Mouse (Mus musculus): ENCODE measurements around the gene Scfd2.

The Scfd2 gene

DNA sequence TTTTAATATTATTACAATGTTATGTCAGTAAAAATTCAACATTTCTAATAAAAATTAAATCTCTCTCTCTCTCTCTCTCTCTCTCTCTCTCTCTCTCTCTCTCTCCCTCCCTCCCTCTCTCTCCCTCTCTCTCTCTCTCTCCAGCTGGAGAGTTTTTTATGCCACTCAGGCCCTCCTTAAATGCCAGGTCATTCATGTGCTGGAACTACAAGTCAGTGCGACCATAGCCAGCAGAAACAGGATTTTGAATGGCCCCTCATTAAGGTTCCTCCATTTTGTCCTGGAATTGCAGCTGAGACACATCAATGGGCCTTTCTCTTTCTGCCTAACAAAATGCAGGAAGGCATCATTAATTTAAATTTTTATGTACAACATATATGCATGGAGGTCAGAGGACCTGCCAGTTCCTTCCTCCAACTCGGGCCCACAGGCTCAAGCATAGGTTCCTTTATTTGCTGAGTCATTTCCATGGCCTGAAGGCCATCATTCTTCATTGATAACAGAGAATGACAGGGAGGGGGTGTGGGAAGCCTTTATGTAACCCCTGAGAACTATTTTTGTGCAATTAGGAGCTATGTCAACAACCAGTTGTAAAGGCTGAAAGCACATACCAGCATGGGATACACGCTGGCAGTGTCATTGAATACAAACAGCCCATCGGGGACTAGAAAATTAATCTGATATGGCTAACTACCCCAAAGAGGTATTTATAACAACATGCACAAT is 165.4 kb downstream of the Scfd2 start:
- DNase-seq (ENCODE audit: low read depth, low spot score) = no peak

DNA sequence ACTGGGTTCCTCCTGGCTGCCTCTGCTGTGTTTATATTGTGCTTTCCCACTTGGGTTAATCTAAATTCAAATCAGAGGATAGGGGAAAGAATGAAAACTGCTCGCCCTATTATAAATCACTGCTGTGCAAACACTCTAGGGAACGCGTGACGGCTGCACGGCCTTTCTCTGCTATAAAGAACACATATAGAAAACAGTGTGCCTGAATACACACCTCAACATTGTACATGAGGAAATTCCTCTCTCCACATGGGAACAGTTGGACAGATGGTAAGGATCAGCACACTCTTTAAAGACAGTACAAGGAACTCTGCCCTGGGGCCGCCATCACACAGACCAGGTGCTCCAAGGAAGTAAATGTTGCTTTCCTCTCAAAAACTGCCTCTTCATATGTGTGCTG is 166.2 kb downstream of the Scfd2 start:
- no peak for DNase-seq (ENCODE audit: low read depth, low spot score)

DNA sequence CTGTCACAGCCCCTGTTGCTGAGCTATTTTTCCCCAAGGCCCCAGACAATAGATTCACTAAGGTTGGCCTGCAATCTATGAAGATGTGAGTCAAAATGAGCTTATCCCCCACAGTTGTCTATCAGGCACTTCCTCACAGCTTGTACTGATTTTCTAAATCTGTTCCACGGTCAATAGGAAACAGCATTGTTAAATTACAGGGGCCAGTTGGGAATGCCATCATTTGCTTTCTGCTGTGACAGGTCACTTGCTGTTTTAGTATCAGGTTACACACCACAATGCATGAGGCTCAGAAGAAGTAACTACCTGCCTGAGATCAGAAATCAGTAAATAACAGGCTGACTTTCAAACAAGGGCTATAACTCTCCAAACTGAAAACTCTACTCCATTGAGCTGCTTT is 168.3 kb downstream of the Scfd2 start:
- no peak for DNase-seq (ENCODE audit: low read depth, low spot score)

DNA sequence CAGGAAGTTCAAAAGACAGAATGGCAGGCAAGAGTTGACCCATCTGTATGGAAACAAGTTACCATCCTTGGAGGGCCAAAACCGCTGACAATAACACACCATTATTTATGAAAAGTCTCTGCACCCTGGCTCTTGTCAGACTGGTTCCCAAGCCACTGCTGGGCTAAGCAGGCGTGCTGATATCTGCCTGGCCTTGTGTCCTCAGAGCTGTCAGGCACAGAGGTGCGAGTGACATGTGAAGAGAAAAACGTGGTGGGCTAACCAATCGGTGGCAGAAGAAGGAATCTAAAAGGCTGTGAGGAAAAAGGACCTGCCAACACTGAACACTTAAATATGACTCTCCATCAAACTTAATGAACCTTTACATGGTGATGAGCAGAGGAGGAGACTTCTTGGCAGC is 170.0 kb downstream of the Scfd2 start:
- DNase-seq (ENCODE audit: low read depth, low spot score) = no peak

DNA sequence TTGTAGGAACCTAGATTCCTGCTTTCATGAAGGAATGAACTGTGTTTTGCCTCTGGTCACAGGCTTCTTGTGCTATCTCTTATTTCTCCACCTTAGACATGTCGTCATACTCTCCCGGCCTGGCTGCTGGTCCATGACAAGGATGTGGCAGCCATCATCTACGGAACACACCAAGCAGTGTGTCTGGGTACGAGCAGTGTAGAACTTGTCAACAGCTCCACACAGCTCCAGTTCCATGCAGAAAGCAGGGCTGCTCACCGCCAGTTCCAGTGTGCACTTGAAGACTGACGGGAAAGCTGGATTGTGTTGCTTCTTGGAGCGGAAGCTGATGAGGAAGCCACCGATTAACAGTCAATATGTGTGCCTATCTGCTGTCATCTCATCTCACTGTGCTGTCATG is 173.5 kb downstream of the Scfd2 start:
- DNase-seq (ENCODE audit: low read depth, low spot score) = no peak

DNA sequence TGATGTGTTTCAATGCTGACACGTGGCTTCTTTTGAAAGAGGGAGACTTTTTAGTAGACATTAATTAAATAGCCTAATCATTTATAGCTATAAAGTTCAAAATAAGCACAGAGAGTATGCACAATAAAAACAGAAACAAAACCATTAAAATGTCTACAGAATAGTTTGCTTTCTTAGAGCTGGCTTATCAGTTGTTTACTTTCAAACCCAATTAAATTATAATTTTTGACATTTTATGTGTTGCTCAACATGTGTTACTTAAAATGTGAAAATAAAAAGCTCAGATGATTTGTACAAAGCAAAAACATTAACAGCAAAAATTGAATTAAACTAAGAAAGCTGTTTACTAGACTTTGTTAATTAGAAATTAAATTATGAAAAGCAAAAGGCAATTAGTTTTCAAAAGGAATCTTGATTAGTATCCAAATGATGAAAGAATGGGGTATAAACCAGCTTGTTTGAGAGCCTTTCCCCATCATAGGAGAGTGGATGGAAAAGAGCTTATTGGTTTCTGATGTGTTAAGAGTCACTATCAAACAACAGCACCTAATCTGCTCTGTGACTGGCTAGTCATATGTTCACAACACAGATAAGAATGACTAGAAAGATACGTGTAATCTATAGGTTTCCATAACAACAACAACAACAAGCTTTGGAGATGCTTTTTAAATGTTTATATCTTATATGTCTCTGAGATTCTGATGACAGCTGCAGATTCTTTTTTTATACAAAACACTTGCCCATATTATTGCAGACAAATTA is 176.0 kb downstream of the Scfd2 start:
- no peak for DNase-seq (ENCODE audit: low read depth, low spot score)

DNA sequence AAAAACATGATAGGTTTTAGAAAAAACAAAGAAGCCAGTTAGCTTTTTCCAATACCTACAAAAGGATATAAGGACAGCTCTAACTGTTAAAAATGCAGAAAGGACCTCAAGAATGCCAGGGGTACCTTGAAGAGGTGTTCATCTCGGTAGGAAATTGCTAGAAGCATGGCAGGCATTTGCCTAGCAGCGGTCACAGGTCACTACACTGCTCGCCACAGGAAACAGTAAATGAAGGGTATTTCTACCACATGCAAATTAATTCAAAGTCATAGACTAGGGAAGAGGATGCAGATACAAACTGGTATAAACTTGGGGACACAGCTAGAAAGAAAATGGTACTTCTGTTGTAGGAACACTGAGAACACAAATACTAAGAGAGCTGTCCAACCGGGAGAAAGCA is 180.7 kb downstream of the Scfd2 start:
- DNase-seq (ENCODE audit: low read depth, low spot score) = no peak

DNA sequence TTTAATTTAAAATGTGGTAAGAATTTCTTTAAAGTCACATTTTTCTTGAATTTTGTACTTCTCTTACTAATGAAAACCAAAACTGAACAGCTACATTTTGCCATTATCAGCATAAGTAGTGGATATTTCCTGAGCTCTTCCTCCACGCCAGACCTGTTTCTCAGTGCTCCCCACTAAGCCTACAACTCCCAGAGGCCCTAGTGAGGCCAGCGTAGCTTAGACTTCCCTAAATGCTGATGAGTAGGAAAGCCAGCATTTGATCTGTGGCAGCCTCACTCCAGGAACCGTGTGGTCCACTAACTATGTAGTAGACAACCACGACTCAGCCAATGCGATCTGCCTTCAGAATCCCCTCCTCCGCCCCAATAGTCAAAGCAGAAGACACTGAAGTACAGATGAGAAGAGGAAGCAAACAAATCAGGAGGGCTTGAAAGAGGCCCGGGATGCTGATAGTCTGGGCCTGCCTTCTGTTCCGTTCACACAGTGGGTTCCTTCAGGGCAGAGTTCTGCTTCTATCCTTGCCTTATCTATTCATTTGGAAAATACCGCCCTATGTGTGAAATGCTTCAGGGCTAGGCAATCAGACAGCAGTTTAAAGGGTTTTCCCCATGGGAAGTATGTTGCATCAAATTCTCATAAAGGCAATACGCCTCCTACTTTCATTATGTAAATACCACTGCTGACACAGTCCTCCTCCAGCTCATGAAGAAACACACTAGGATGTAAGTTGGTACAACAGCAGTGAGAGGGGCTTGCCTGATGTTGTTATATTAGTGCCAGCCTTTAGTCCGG is 183.3 kb downstream of the Scfd2 start:
- DNase-seq (ENCODE audit: low read depth, low spot score) = no peak

DNA sequence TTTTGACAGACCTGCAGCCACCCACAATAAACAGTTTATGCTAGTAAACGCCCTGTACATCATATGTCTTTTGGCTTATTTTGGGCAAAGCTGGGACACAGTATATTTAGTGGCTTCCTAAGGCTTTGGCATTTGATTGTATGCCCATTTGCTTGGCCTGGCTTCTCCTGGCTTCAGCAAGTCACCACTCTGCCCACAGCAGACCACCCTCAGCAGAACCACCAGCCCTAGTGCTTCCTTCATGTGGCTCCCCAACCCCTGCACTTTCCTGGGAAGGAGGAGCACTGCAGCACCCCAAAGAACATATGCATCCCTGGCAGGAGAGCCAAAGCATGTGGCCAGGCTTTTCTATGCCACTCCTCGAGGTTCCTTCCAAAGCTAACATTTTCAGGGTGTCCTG is 188.5 kb downstream of the Scfd2 start:
- DNase-seq (ENCODE audit: low read depth, low spot score) = no peak

DNA sequence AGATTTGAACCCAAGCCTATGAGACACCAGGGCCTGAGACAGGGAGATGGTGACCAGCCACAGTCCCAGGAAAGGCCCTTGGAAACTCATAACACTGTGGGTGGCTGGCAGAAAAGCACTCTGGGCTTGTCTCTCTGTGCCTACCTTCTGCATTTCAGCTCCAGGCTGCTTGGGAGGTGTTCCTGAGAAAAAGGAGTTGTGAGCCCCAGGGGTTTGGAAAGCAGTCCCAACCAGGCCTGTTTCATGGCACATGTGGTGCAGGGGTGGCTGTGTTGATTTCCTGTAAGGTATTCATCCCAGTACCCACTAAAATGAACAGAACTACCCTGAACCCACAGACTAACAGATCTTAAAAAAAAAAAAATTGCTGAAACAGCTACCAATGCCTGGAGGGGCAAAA is 189.0 kb downstream of the Scfd2 start:
- DNase-seq (ENCODE audit: low read depth, low spot score) = no peak

DNA sequence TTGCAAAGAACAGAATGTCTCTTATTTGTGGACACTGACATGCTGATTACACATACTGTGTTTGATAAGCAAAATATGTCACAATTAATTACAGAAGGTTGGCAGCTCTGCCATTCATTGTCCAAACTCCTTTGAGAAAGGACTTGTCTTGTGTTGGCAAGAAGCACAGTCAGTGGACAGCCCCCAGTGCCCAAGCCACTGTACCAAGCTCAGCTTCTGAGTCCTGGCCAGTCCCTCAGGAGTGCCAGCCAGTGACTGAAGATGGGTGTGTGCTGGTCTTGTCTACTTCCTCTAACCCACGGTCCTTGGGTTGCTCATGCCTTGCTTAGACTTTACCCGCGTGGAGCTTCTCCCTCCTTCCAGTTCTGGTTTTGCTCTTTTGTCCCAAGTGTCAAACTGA is 194.1 kb downstream of the Scfd2 start:
- no peak for DNase-seq (ENCODE audit: low read depth, low spot score)

DNA sequence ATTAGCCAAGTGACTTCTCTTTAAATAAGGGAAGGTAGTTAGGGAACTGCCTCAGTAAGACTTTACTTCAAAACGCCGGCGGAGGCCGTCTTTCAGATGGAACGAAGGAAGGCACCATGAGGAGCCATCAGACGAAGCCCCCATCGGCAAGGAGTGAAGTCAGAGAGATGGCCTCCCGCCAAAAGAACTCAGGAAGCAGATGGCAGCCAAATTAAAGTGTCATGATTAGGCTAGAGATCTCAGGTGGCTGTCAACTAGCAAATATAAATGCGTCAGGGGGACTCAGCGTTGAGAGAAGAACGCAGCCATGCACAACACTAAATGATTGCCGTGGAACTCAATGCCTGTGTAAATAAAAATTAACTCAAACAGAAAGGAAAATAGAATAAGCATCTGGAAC is 194.8 kb downstream of the Scfd2 start:
- DNase-seq (ENCODE audit: low read depth, low spot score) = no peak

DNA sequence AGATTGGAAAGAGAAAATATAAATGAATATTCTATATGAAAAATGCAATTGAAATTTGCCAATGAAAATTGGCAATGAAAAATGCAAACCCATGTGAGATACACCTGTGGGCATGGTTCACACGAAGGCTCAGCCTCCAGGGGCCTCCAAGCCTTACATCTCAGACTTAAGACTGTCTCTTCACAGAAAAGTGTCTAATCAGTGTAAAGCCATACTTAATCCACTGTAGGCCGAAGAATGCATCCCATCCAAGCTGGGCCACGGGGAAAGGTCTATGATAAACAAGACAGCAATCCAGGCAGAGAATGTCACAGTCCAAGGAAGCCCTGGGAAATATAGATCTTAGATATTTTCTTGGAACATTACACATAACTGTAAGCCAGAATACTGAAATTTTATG is 198.3 kb downstream of the Scfd2 start:
- DNase-seq (ENCODE audit: low read depth, low spot score) = no peak

DNA sequence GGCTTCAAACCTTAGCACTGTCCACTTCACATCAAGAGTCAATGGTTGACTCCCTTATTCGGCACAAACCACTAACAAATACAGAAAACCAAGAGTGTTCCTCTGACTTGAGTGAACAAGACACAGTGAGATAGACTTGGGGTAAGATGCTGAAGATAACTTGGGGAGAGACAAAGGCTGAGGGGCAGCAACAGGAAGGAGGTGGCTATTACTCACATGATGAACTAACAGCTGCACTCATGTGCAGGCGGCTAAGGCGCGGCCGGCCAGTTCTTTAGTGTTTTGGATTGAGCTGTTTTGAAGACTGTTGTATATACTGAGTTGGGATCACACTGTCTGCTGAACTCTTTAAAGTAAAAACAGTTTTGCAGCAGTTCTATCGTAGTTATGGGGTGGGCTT is 205.3 kb downstream of the Scfd2 start:
- no peak for DNase-seq (ENCODE audit: low read depth, low spot score)

DNA sequence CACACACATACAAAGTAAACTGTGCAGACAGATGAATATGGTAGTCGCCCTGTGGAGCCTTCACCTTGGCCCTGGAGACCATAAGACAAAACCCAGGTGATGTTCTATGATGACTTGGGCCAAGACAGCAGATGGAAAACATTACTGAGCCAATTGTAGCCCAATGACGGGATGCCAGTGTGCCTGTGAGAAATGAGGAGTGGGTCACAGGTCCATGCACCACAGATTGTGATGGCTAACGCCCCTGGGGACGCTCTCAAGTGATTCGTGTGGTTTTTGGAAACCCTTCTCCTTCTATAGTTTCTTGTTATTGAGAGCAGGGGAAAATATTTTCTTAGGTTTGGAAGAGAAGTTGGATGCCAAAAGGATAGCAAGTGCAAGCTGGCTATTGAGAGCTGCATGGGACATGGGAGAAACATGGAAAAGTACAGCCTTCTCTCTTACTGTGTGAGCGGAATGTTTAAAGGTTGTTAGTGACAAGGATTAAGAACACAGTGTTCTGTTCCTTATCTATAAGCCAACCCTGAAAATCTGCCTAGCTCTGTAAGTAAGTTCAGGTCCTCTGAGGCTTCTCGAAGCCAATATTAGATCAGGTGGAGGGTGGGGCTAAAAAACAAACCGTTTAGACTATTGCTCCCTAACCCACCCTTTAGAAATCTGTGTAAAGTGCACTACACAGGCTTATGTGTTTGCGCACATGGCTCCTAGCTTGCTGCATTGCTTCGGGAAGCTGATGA is 210.4 kb downstream of the Scfd2 start:
- DNase-seq (ENCODE audit: low read depth, low spot score) = no peak

DNA sequence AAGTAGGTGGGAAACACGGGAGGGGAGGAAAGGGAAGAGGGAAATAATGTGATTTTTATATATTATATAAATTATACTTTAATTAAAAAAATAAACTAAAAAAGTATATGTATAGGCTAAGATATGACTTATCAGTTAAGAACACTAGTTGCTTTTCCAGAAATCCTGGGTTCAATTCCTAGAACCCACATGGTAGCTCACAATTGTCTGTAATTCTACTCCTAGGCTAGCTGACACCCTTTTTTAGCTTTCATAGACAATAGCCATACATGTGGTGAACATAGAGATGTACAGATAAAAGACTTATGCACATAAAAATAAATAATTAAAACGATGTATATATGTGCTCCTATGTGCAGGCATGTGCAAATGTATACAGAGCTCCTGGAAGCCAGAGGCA is 212.0 kb downstream of the Scfd2 start:
- DNase-seq (ENCODE audit: low read depth, low spot score) = peak; percentile 28

DNA sequence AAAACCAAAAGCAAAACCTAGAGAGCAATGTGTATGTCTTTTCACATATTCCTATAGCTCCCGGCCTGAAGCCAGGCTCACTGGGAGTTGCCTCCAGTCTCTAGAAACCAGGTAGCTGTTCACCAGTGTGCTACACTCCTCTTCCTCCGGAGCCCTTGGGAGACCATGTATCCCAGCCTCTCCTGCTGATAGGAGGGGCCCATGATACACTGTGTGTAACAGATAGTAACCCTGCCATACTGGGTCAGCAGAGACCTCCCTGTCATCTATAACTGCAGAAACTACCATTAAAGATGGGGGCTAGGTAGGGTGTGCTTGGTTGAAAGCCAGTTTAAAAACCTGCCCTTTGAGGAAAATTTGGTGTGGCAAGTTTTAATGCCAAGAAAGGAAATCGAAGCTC is 214.4 kb downstream of the Scfd2 start:
- no peak for DNase-seq (ENCODE audit: low read depth, low spot score)

DNA sequence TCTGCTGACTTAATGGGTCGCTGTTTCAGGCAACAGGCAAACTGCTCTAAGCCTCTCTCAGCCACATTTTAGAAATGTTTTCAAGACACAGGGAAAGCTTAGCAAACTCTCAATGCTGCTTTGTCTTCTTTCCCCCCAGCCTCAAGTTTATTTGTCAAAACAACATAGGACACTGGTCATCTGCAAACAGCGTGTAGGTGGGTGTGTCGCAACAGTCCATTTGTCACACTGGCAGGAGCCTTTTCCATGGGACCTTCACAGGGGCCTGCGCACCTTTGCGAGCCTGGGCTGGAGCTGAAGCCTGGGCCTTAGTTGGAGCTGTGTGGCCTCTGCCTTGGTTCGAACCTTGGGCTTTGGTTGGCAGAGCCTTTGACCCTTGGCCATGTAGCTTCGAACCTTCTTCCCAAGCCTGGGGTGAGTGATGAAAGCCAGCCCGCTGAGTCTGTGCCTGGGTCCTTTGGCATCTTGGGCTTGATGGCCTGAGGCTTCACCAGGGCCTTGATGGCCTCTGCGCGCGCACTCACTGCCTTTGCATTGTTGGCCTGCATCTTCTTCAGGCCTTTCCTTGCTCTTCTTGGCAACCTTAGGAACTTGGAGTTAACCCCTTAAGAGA is 215.1 kb downstream of the Scfd2 start:
- no peak for DNase-seq (ENCODE audit: low read depth, low spot score)

DNA sequence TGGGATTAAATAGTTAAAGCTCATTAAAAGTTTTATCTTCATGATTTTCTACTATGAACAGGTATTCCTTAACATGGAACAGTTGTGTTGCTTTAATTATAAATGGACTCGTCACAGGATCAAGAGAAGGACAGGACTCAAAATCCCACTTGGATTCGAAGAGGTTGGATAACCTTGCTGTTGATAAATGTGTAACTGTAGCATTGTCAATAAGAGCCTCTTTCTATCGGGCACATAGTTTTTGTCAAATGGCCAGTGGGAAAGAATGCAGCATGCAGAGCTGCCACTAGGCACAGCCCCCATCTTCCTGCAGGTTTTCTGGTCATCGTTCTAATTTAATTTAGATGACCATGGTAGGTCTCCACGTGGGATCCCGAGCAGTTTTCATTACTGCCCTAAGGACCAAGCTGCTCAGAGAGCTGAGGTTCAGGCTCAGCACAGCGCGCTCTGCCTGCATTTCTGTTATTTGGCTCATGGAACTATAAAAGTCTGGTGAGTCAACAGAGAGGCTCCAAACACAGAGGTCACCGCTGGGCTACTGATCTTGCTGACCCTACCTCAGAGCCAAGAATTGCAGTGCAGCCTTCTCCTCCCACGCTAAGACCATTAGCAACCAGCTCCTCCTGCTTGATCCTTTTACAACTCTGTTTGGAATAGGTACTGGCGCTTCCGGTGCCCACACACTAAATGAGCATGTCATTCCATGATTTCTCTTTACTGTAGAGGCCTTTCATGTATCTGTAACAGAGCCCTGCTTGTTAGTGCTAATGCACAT is 215.9 kb downstream of the Scfd2 start:
- no peak for DNase-seq (ENCODE audit: low read depth, low spot score)

DNA sequence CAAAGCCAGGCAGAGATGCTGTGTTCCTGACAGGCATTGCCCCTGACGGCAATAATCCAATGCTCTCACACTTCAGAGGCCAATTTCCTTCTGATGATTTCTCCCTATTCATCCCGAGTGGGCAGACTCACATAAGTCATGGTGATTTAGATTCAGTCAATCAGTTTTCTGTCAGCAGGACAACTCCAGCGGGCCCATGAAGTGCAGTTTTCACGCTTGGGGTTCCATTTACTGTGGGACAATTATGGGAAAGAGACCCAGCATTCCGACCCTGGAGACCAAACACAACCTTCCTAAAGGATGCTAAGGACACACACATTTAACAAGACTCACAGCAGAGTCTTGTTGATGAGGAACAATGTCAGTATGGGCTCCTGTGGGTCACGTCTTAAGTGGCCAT is 217.1 kb downstream of the Scfd2 start:
- no peak for DNase-seq (ENCODE audit: low read depth, low spot score)

DNA sequence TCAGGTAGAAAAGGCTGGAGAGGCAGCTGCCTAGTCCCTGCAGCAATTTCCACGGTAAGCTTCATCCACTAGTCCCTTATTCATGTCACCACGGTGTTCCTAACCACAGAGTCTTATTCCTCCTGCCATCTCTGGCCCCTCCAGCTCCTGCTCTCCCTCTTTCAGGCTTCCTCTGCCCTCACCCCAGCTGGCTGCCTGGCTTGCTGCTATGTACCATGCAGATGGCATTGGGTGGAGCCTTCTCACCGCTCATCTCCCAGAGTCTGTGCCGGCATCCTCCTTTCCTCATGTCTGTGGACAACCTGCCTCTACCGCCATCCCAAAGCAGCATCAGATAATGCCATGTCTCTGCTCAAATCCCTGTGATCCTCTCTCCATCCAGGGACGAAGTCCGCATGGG is 218.0 kb downstream of the Scfd2 start:
- no peak for DNase-seq (ENCODE audit: low read depth, low spot score)
